Mouse (Mus musculus) C3H10T1/2 (cell line): ENCODE results near the gene Ceacam20. TPM values are rescaled to one million over a fixed set of nuclear protein-coding genes. Genes with fewer than 3 reads are reported as not detected.

Source experiments
- polyA plus RNA-seq, 2 experiments: library from polyadenylated mRNA; unstranded; fragments of >200 nt; fragmentation: generic; extraction: Trizol; gene quantifications; one replicate each; pipeline ENCODE4 v1.2.1; 2012; ENCODE audit warnings: missing spikeins in 2 of 2

The Ceacam20 gene
- under 1 TPM in 1 of 2 experiments, not detected in 1; 0.01 TPM for polyA plus RNA-seq

DNA sequence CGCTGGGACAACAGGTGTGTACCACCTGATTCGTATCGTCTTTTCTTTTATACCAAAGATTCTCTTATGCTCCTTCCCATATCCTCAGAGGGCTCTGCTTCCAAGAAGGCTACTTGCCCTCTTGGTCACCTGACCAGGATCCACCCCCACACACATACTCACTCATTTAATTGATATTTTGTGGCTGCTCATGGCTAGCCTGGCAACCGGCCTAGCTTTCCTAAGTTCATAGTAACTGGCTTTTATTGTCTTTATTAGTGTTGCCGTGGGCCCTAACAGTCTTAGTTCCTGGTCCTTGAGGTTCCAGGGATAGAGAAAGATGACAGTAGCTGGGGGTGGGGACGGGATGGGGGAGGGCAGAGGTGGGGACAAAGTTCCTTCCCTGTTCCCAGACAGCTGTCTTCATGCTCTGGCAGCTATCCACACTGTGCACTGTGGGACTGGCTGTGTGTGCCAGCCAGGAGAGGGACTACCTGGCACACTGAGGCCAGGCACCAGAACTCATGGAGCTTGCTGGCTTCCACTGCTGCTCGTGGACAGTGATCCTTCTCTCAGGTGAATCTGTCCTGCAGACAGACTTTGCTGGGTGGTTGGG is at the start of gene Ceacam20:
Gene Ceacam20 (plus strand): TSS at position 428 of the 595 bp plus-strand sequence.

GRCm38 (mm10) chr7:19920506-19921261 is 44.5 kb upstream of the Ceacam20 start, which contains the start of gene Pvr:
Pvr (minus strand) TSS chr7:19921160.

GRCm38 (mm10) chr7:19950589-19950988 is 14.6 kb upstream of the Ceacam20 start, which contains the start of gene Igsf23:
Igsf23 (minus strand) TSS chr7:19950756.

DNA sequence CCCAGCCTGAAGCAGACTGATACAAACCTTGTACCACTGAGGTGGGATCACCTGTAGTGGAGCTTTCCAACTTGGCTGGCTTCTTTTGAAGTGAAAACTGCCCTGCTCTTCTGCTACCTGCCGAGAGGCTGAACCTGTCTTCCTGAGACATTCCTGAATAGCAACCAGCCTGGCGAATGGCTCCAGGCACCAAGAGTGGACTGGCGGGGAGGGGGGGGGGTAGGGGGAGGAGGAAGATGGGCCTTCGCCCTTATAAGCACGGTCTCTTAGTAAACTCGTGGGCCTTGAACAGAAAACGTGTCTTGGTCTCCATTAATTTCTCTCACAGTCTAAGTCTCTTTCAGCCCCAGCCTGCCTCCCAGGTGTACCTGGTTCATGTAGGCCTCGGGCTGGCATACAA is 26.0 kb downstream of the Ceacam20 start, which contains the start of gene Nlrp9b:
Gene Nlrp9b (plus strand): TSS at position 301 of the 400 bp plus-strand sequence.

Other genes starting within 250 kb of the Ceacam20 start
- gene Tomm40, start 250.0 kb upstream of the Ceacam20 start, polyA plus RNA-seq = 100 to 1,000 TPM in 1 of 2 experiments, 10 to 100 TPM in 1; 73.6 to 172 TPM
- gene Nectin2, start 214.9 kb upstream of the Ceacam20 start, polyA plus RNA-seq = 10 to 100 TPM; 10.7 to 22.9 TPM
- gene Bcam, start 194.4 kb upstream of the Ceacam20 start, polyA plus RNA-seq = under 1 TPM; 0.04 to 0.12 TPM
- gene Cblc, start 168.6 kb upstream of the Ceacam20 start, polyA plus RNA-seq = under 1 TPM in 1 of 2 experiments, not detected in 1; 0.06 TPM
- 10 to 100 TPM in 1 of 2 experiments, 1 to 10 TPM in 1; 3.7 to 20.3 TPM for gene Bcl3, start 142.6 kb upstream of the Ceacam20 start, polyA plus RNA-seq
- gene Gm19345, start 113.4 kb upstream of the Ceacam20 start, polyA plus RNA-seq = under 1 TPM in 1 of 2 experiments, not detected in 1; 0.12 TPM
- gene Ceacam16, start 104.1 kb upstream of the Ceacam20 start, polyA plus RNA-seq = under 1 TPM in 1 of 2 experiments, not detected in 1; 0.04 TPM
- not detected for gene Ceacam19, start 77.4 kb upstream of the Ceacam20 start, polyA plus RNA-seq
- gene Pvr, start 44.3 kb upstream of the Ceacam20 start, polyA plus RNA-seq = 1 to 10 TPM; 5.5 to 6.8 TPM
- under 1 TPM; 0.28 to 0.59 TPM for gene Igsf23, start 14.7 kb upstream of the Ceacam20 start, polyA plus RNA-seq
- not detected for gene Nlrp9b, start 26.1 kb downstream of the Ceacam20 start, polyA plus RNA-seq
- gene Vmn1r91, start 134.3 kb downstream of the Ceacam20 start, polyA plus RNA-seq = not detected
- gene Gm16442, start 157.2 kb downstream of the Ceacam20 start, polyA plus RNA-seq = not detected
- gene Vmn1r93, start 173.7 kb downstream of the Ceacam20 start, polyA plus RNA-seq = not detected
- gene Vmn1r94, start 203.0 kb downstream of the Ceacam20 start, polyA plus RNA-seq = not detected
- not detected for gene Vmn1r95, start 228.3 kb downstream of the Ceacam20 start, polyA plus RNA-seq
- not detected for gene Gm6164, start 240.2 kb downstream of the Ceacam20 start, polyA plus RNA-seq